Mouse (Mus musculus) lung, postnatal 0 days (tissue): ENCODE results near the gene Cd48.

Experiments
- CTCF ChIP-seq: IDR thresholded peaks from 2 replicates; pipeline ENCODE4 v1.5.1; 2016; ENCODE audit warnings: antibody characterized with exemption, mild to moderate bottlenecking
- EP300 ChIP-seq: IDR thresholded peaks from 2 replicates; pipeline ENCODE4 v1.6.1; 2016; ENCODE audit warnings: antibody characterized with exemption, mild to moderate bottlenecking, control low read depth

DNA sequence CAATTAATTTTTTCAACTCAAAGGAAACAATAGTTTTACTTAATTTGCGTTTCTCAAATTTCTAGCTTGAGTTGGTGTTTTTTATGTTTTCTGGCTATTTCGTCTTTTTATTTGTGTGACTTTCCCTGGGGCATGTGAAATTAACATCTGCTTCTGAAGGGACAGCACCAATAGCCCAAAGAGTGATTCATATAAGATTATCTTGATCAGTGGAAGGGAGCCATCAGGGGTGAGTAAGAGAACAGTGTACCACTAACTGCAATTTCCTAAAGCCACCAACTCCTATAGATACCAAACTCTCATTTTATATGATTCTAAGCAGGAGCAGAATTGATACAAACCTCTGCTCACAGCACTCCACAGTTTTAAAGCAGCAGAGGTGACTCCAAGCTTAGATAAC, 18.1 kb upstream of the Cd48 start:
- no peak for TF ChIP-seq CTCF
- TF ChIP-seq EP300: no peak
